Mouse (Mus musculus) urinary bladder, postnatal 4 days (tissue): Measurements from ENCODE around the gene Dnajc6.

Experiments
- DNase-seq, 2 experiments: peaks; one replicate each; pipeline ENCODE4 v3.0.0; 2021 to 2022; ENCODE audit warnings: low spot score in 2 of 2

Dnajc6 gene

DNA sequence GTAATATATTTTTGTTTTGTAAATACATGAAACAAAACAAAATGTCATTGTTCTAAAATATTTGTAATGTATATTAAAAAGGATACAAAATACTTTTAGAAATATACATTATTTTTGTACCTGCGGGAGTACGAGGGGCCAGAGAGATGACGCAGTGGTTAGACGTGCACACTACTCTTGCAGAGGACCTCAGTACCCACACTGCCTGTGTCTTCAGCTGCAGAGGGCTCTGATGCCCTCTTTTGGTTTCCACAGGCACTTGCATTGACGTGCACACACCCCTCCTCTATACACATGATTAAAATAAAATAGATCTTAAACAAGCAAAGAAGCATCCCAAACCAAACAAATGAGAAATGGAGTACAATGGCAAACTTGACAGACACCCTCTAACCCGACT, 146.3 kb downstream of the Dnajc6 start:
- no peak for DNase-seq

DNA sequence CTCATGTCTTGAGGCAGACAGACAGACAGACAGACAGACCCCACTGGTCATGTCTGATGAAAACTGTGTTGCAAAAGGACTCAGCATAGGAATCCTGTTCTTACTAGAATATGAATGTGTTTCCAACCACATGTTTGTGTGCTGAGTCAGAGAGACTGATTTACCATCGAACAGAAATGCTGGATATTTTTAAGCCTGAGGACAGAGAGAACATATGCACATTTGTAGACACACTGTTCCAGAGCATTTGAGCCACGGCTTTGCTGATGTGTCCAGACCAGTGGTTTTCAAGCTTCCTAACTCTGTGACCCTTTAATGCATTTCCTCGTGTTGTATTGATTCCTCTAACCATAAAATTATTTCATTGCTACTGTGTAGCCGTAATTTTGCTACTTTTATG, 146.8 kb downstream of the Dnajc6 start:
- DNase-seq, result no peak

DNA sequence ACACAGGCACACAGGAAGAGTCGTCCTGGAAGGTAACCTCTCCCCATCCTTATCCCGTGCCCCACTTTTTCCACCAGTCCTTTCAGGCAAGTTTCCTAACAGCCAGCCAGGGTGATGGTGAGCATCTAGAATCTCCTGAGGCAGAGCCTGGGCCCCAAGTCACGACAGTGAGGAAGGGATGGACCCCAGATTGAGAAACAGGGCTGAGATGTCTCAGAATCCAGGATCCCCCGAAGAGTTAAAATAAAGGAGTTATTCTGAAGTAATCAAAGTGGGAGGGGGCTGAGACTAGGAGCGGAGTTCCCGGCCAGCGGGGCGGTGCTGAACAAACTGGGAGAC, 150.4 kb downstream of the Dnajc6 start:
- no peak for DNase-seq

- peak; percentile 99 to 100 for DNase-seq
These were observed 150.9 kb downstream of the Dnajc6 start, which contains the start of gene Leprot for GRCm38 (mm10) chr4:101647196-101647905. TSS of gene Leprot (plus strand) at chr4:101647718.

GRCm38 (mm10) chr4:101647976-101648642, 151.7 kb downstream of the Dnajc6 start:
- DNase-seq, result no peak

- DNase-seq, result no peak
These were observed 152.3 kb downstream of the Dnajc6 start for GRCm38 (mm10) chr4:101648745-101649144.

GRCm38 (mm10) chr4:101650961-101651360, 154.5 kb downstream of the Dnajc6 start:
- no peak for DNase-seq

GRCm38 (mm10) chr4:101654256-101654655, 157.8 kb downstream of the Dnajc6 start:
- DNase-seq, result no peak

DNA sequence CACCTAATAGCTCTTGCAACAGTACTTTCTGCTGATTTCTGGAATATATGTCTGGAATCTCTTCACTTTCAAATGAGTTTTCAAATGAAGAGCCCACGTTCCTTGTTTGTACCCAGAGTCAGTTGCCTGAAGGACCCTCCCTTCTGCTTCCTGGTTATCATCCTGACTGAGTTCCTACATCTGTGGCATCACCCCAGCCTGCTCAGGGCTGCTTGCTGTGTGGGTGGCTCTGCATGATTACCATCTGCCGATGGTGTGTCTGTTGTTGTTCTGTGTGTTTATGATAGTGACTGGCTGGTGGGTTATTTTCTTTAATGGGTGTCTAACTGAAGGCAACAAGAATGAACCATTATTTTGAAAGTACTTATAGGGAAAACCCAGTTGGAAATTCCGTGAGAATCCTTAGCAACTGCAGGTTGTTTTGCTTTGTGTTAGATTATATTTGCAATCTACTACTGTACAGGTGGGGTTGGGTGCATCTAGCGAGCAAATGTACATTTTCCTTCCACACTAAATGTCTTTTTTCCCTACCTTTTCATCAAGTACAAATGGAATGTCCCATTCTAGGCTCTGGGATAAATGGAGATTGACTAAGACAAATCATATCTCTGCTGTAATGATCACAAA, 158.5 kb downstream of the Dnajc6 start:
- no peak for DNase-seq

- DNase-seq, result no peak
These were observed 159.0 kb downstream of the Dnajc6 start for GRCm38 (mm10) chr4:101655415-101655790.

DNA sequence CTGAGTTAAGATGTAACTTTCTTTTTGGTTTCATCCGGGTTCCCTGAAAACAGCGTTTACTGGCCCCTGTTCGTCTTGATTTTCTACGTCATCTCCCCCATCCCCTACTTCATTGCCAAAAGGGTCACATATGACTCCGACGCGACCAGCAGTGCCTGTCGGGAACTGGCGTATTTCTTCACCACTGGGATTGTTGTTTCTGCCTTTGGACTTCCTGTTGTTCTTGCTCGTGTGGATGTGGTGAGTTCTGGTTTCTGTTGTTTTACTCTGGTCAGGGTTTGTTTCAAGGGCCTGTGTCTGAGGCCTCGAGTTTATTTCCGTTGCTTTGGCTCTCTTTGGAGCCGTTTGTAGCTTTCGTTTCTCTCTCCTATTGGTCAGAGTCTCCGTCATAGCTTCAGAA, 159.6 kb downstream of the Dnajc6 start:
- DNase-seq, result no peak

- DNase-seq, result no peak
These were observed 160.6 kb downstream of the Dnajc6 start for GRCm38 (mm10) chr4:101656956-101657570.

DNA sequence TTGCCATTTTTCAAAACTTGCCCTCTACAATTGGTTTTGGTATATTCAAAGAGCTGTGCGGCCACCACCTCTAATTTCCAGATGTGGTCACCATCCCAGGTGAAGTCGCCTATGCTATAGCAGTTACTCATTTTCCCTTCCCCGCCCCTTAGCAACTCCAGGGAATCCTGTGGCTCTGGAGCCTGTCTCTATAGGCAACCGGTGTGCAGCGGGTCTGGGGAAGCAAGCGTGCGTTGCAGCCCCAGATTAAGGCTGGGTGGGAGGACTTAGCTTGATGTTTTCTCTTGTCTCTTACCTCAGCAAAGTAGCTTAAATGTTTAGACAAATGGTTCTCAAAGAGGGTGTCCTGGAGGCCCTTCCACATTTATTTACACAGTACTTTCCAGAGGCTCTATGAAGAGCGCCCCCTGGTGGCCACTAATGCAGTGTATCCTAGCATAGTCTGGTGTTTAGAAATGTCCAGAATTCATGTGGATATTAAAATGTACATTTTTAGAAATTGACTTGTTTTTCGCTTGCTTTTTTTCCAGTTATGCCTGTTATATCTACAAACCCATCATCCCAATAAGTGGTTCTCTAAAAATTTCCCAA, 167.8 kb downstream of the Dnajc6 start:
- peak in 1 of 2 experiments; percentile 66 for DNase-seq

DNA sequence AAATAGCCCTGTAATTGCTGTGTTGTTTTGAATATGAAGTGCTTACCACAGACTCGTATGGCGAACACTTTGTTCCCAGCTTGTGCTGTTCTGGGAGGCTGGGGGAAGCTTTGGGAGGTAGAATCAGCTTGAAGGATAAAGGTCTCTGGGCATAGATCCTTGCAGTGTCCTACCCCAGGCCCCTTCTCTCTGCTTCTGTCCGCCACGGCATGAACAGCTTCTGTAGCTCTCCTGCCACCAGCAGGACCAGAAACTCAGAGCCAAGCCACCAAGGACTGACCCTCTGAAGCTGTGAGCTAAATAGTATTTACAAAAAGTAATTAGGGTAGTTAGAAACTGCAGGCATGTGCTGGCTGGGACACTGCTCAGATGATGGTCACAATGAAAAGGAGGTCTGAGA, 168.3 kb downstream of the Dnajc6 start:
- no peak for DNase-seq

GRCm38 (mm10) chr4:101669161-101669560, 172.7 kb downstream of the Dnajc6 start:
- DNase-seq, result no peak

GRCm38 (mm10) chr4:101669811-101670210, 173.4 kb downstream of the Dnajc6 start:
- no peak for DNase-seq

DNA sequence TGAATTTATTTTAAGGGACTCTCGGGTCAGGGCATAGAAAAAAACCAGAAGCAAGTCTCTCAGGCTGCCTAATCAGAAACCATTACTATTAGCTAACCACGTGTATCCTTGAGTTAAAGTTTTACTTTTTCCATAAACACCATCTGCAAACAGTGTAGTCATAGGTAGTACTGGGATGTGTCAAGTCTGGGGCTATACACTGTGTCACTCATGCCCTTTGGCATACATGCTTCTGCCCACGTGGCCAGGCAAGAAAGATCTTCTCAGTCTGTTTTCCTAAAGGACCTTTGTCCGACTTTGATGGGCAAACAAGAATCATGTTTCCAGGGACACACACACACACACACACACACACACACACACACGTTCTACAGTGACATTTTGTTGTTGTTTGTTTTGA, 178.3 kb downstream of the Dnajc6 start:
- no peak for DNase-seq

GRCm38 (mm10) chr4:101675726-101676125, 179.3 kb downstream of the Dnajc6 start:
- no peak for DNase-seq

DNA sequence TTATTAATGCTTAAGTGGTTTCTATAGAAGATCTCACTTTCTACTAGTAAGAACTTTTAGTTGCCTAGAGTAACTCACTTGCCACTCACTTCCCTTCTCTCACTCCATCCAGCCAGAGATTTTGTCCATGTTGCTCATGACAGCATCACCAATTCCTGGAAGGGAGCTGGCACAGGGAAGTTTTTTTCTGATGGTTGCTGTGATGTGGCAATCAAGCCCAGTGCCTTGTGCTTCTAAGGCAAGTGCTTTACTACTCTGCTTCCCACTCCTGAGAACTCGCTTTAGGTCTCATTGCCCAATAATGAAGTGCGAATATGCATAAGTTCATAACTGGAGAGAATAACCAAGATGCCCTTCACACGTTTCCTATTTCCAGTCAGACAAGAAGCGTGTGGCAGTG, 186.2 kb downstream of the Dnajc6 start:
- no peak for DNase-seq

DNA sequence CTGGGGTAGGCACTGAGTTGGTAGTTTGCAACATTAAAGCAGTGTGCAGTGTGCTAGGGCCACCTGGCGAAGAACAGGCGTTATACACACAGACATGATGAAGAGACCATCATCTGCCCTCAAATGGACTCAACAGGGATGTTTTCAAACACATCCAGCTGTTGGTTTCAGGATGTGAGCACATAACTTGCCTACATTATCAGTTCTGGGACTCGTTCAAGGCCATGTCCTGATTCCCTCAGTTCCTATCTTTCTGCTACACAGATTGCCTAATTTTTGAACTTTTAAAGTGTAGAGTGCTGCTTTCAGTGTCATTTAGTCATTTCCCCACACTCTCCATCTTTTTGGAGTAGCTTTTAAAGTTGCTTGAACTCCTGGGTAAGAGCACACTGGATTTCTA, 186.6 kb downstream of the Dnajc6 start:
- DNase-seq, result no peak

GRCm38 (mm10) chr4:101684821-101685220, 188.4 kb downstream of the Dnajc6 start:
- DNase-seq, result no peak

DNA sequence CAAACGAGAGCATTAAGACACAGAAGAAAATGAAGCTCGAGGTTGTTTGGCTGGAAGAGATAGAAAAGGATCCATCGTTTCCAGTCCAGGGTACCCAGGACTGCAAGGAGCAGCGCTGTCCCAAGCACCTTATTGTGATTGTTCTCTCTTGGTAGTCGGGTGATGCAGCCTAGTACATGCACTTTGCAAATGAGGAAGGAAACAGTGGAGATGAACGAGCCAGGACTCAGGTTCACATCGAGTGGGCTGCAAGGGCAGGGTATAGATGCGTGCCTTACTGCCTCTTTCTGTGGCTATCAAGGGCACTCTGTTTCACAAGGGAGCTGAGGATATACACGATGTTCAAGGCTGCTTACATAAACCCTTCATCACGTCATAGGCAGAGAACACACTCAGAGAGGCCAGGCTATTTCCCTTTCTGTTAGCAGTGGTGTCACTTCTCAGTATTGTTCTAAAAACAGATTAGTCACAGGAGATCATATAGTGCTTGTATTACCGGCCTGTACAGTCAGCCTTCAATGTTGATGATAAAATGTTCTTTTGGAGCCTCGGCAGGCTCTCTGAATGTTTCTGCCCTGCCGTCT, 189.9 kb downstream of the Dnajc6 start:
- DNase-seq, result no peak
